Mouse (Mus musculus): ENCODE data around the gene Lrrc28.

GRCm38 (mm10) chr7:67626671-67627070, 18.4 kb downstream of the Lrrc28 start:
- TF ChIP-seq CTCF (IDR thresholded peaks at IDR 0.05; ENCODE audit: low read depth) (no peak), EP300 (IDR thresholded peaks at IDR 0.05; ENCODE audit: low read depth) (no peak)

All from liver, embryonic 14.5 days (tissue).